Mouse (Mus musculus): Measurements from ENCODE around the gene Ubald2.
A peak's percentile ranks its signal among the peaks of the same experiment; 100 is the strongest.
"Not testable (repeated sequence)": the region's sequence is repeated elsewhere in the genome, so short reads cannot be mapped to it uniquely, and the experiment has no call there.

The Ubald2 gene

GRCm38 (mm10) chr11:116459786-116460185 is 25.9 kb downstream of the Ubald2 start:
- no peak for DNase-seq (ENCODE audit: low read depth, low spot score)

- no peak for DNase-seq (ENCODE audit: low read depth, low spot score)
Observed at GRCm38 (mm10) chr11:116463338-116463737, 29.4 kb downstream of the Ubald2 start.

GRCm38 (mm10) chr11:116463833-116464232 is 29.9 kb downstream of the Ubald2 start:
- DNase-seq (ENCODE audit: low read depth, low spot score), result peak; percentile 94

GRCm38 (mm10) chr11:116466141-116466540 is 32.2 kb downstream of the Ubald2 start, which contains the start of gene Qrich2:
Qrich2 (minus strand) TSS chr11:116466241.
- no peak for DNase-seq (ENCODE audit: low read depth, low spot score)

- not testable (repeated sequence) for DNase-seq (ENCODE audit: low read depth, low spot score)
Observed at GRCm38 (mm10) chr11:116468338-116468737, 34.4 kb downstream of the Ubald2 start.

- no peak for DNase-seq (ENCODE audit: low read depth, low spot score)
Observed at GRCm38 (mm10) chr11:116470249-116470648, 36.4 kb downstream of the Ubald2 start.

GRCm38 (mm10) chr11:116470896-116471295 is 37.0 kb downstream of the Ubald2 start:
- DNase-seq (ENCODE audit: low read depth, low spot score), result no peak

GRCm38 (mm10) chr11:116472275-116472674 is 38.4 kb downstream of the Ubald2 start:
- DNase-seq (ENCODE audit: low read depth, low spot score), result no peak

GRCm38 (mm10) chr11:116476041-116476440 is 42.1 kb downstream of the Ubald2 start:
- DNase-seq (ENCODE audit: low read depth, low spot score), result no peak

- DNase-seq (ENCODE audit: low read depth, low spot score), result no peak
Observed at GRCm38 (mm10) chr11:116476696-116477095, 42.8 kb downstream of the Ubald2 start.

GRCm38 (mm10) chr11:116477160-116477759 is 43.4 kb downstream of the Ubald2 start:
- no peak for DNase-seq (ENCODE audit: low read depth, low spot score)

- DNase-seq (ENCODE audit: low read depth, low spot score), result no peak
Observed at GRCm38 (mm10) chr11:116478978-116479377, 45.1 kb downstream of the Ubald2 start.

- peak; percentile 14 for DNase-seq (ENCODE audit: low read depth, low spot score)
Observed at GRCm38 (mm10) chr11:116479832-116480231, 45.9 kb downstream of the Ubald2 start.

GRCm38 (mm10) chr11:116480975-116481374 is 47.1 kb downstream of the Ubald2 start:
- no peak for DNase-seq (ENCODE audit: low read depth, low spot score)

GRCm38 (mm10) chr11:116481776-116482175 is 47.9 kb downstream of the Ubald2 start:
- DNase-seq (ENCODE audit: low read depth, low spot score), result no peak

- DNase-seq (ENCODE audit: low read depth, low spot score), result no peak
Observed at GRCm38 (mm10) chr11:116484261-116484660, 50.4 kb downstream of the Ubald2 start.

GRCm38 (mm10) chr11:116488207-116488606 is 54.3 kb downstream of the Ubald2 start:
- no peak for DNase-seq (ENCODE audit: low read depth, low spot score)

Data from 3T3-L1 (cell line).